Mouse (Mus musculus) layer of hippocampus, postnatal 10 days (tissue): ENCODE results near the gene Hivep2. TPM values are rescaled to one million over a fixed set of nuclear protein-coding genes. Genes with fewer than 3 reads are reported as not detected.

Experiments
- DNase-seq, 2 experiments: peaks; one replicate each; pipeline ENCODE4 v3.0.0; 2021; ENCODE audit warnings: low spot score in 2 of 2
- total RNA-seq, 2 experiments: library from RNA; stranded (reverse); gene quantifications; 2 replicates each; pipeline ENCODE4 v1.2.3; 2021

Hivep2 gene
- total RNA-seq, 2 experiments from 2014 or later, result 215 to 228 TPM

DNA sequence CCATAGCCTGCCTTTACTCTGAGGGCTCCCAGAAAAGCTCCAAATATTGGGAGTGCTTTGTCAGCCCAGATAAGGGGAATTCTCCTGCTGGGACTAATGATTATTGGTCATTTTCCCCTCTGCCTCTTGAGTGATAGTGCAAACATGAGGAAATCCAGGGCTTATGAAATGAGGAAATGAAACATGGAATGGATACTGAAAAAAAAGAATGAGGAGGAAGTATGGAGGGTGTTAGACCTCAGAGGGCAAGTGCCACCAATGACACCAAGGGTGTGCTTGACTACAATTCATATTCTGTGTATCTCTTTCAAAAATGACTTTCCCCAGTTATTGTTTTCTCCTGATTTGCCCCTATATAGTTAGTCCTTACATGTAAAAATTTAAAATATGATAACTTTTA is 167.1 kb downstream of the Hivep2 start:
- DNase-seq, result no peak

DNA sequence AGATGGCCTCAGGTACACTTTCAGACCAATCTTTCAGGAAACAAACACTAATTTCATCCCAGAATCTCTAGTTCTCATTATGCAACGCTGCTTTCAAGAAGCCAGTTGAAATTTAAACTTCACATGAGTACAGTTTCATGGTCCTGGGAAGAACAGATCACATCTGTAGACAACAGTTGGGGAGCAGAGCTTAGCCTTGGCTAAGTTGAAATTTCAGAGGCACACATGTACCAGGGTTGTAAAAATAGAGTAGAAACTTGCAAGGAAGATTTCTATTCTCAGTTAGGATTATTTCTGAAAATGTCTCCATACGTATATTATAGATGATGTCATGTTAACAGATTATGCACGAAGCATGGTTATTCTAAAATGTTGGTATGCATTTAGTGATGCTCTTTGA is 172.8 kb downstream of the Hivep2 start:
- no peak for DNase-seq

DNA sequence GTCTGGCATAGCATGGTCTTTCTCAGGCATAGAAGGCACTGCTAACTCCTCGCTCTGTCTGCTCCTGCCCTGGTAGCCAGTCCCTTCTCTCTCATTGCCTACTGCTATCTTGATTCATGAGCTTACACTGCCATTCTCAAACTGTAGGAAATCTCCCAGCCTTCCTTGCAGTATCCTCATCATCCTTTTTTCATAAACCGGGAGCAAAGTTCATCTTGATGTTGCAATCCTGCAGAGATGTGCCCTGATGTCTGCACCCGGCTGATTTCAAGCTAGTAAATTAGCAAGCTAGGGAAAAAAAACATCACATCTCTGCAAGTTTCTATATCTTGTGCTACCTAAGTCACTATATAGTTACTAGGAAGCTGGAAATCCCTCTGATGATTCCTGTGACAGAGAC is 179.0 kb downstream of the Hivep2 start:
- no peak for DNase-seq

- DNase-seq, result no peak
Observed at GRCm38 (mm10) chr10:14164829-14165228, 199.0 kb downstream of the Hivep2 start.

- no peak for DNase-seq
Observed at GRCm38 (mm10) chr10:14168197-14168844, 202.4 kb downstream of the Hivep2 start.

DNA sequence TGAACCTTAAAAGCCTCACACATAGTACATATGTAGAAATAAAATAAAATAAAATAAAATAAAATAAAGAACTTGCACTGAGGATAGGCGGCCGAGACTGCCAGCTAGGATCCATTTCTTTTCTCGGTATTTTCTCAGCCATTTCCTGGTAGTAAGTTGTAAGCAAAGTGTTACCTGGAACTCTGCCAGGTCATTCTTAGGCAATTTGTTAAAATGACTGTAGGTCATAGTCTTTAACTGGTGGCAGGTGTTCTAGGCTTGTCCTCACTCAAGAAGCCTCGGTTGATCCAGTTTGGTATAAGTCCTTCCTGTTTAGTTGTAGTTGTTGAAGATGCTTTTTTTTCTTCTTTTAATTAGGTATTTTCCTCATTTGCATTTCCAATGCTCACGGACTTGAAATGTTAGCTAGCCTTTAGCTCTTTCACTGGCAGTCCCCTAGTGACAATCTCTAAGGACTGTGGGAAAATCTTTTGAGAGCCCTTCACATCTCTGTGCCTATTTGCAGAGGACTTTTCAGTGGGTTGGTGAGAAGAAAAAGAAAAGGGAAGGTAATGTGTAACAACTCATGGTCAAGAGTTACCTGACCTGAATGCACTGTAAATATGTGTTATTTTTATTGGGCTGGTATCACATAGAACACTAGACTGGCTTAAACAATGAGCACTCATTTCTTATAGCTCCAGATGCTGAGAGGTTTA is 203.1 kb downstream of the Hivep2 start:
- DNase-seq, result no peak

DNA sequence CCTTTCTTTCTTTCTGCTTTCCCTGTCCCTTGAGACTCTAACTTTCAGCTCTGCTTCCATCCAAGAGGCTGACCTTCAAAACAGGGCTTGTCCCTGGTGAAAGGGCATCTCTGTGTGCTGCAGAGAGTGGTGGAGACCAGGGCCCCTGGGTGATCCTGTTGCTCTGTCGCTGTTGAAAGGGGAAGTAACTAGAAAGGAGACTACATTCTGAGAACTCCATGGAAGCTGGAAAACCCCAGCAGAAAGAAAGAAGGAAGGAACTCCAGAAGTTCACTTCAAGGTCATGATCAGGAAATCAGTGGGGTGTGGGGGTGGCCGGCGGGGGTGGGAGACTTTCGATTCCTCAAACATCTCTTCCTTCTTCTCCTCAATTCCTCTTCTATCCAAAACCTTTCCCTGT is 208.2 kb downstream of the Hivep2 start:
- no peak for DNase-seq

DNA sequence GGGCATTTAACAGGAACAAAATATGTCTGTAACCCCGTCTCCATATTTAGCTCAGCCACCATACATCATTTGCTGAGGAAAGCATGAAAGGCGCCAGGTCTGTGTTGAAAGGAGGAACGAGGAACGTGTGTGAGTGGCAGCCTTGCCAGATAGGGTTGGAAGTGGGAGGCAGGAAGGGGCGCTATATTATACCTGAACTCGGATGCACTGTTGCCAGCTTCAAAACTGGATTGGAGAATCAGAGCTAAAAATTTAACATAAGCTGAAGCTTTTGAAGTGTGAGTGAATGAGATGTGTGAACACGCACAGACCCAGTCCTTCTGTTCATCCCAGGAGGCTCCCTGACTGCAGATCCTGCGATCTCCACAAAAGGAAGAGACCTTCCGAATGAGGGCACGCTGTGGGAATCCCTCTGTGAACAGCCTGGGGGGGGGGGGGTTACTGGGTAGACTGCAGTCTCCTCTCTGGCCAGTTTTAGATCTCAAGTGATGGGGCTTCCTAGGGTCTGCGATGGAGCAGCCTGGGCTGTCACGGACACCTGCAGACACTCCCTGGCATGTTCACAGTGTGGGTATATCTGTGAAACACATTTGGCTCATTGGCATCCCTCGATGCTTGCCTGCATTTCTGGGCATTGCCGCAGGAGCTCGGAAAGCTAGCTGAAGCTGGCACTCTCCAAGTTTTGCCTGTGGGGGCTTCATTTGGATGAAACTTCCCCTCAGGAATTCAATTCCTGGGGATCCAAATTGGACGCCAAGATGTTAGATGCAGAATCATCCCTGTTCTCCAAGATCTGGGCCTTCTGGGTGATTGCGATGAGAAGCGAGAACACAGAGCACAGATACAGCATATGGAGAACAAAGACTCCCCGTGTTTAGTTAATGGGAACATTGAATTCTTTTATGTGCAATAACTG is 213.8 kb downstream of the Hivep2 start:
- DNase-seq, result peak; percentile 48 to 58

GRCm38 (mm10) chr10:14186352-14186976 is 220.6 kb downstream of the Hivep2 start:
- DNase-seq, result no peak

DNA sequence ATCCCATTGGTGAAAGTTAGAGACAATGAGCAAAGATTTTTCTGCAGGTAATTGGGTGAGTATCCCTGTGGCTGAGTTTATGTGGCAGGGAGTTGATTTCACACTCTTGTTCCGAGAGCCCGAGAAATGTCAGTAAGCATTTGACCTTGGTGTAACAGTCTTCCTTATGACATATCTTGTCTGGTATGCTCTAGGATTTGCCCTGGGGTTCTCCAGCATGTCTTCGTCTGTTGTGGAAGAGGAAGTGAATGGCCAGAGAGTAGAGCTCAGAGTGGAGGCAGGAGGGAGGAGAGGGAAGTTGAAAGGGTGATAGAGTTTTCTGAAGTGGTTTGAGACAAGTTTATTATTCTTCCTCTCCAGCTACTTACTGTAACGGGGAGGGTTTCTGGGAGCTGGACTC is 223.2 kb downstream of the Hivep2 start:
- no peak for DNase-seq

DNA sequence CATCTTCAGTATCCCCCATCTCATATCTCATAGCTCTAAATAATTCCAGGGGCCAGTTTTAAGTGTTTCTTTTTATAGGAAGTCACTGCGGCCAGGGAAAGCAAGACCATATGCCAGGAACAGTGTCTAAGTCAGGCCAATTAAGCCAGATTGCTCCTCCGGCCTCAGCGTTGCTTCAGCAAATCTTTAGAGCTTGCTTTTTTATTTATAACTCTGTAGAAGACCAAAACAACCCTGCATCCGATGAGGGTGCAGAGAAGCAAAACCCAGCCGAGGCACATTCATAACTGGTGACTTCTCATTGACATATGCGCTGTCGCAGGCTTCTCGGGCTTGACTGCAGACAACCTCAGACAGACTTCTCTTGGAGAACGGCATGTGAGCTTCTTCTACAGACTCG is 225.3 kb downstream of the Hivep2 start:
- no peak for DNase-seq

DNA sequence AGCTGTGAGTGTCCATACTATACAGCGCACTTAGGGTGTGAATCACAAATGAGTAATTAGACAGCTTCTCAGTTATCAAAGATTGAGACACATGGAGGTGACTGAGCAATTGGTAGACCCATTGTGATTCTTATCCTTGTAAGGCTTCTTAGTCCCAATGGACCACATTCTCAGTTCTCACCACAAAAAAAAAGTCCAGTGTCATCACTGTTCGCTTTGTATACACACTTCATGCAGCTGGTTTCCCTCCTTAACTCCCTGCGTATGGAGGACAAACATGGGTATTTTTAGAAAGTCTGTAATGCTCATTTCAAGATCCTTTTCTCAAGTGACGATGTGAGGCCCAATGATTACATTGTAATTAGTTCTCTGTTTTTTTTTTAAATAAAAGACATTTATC is 226.3 kb downstream of the Hivep2 start:
- DNase-seq, result no peak

- DNase-seq, result no peak
Observed at GRCm38 (mm10) chr10:14193702-14194101, 227.8 kb downstream of the Hivep2 start.

- peak; percentile 73 to 78 for DNase-seq
Observed at GRCm38 (mm10) chr10:14195778-14196650, 230.1 kb downstream of the Hivep2 start.

- no peak for DNase-seq
Observed at GRCm38 (mm10) chr10:14196785-14197184, 230.9 kb downstream of the Hivep2 start.

DNA sequence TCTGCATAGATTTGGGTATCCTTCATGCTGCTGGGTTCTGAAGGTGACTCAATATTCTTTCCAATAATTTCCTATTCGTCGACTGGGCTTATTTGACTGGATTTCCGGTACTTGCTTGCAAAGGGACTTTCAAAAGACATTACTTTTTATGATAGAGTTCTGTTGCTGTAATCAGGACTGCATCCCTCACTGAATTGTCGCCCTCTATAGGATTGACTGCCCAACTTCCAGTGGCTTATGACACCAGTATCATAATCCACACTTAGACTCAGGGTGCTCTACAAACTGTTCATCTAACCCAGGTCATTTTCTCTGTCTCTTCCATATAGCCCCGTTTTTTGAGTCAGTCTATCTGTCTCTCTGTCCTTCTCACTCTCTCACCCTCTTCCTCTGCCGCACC is 231.4 kb downstream of the Hivep2 start:
- DNase-seq, result no peak

GRCm38 (mm10) chr10:14199332-14199731 is 233.5 kb downstream of the Hivep2 start:
- no peak for DNase-seq

DNA sequence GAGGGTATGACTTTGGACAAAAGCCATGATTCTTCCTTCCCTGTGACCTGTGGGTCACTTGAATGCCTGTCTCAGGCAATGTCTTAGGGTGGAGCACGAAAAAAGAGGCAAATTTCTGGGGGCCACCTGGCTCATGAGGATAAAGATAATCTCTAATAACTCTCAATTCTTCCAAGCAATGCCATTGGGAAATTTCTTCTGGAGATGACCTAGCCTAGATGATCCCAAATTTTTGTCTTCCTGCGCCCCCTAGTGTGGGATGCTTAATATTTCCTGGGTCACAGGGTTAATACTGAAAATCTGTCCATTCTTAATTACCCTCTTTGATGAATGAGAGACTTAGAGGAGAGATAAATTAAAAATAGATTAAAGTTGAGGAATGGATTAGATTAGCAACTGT is 234.4 kb downstream of the Hivep2 start:
- peak; percentile 54 to 63 for DNase-seq
